Comparison of ENCODE assay signal across 9 mouse cellular contexts in the genomic region with DNA sequence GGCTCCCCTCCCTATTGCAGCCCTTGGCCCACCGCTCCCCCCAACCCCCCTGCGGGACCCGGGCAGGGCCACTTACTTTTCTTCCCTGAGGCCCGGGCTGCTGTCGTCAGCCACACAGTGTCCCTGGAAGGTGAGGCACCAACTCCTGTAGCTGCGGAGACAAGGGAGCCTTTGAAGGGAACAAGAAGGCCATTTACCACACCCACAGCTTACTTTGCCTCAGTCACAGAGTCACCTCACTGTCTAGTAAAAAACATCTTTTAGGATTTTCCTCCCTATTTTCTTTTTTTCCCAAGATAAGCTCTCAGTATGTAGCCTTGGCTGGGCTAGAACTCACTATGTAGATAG. TPM values are rescaled to one million over a fixed set of nuclear protein-coding genes. Genes with fewer than 3 reads are reported as not detected.
DNase-seq lines count a peak whose midpoint lies in the region; ATAC-seq lines count a peak whose summit lies in the region.
"Had no signal": no experiment of that assay in that cellular context is flagged by ENCODE, and none has a peak within 500 bp of the region (broad histone marks: within the 10 kb centered on the region; RNA-seq: fewer than 3 reads in every experiment).

No protein-coding gene starts in this region.

- no peaks in the 10 kb centered on the region for H3K27me3 ChIP-seq in kidney, embryonic 16.5 days (ENCODE audit: insufficient read depth, low read length)
- peaks cover 5% of the 10 kb centered on the region; the same call in 1 of the 2 replicates for H3K27me3 ChIP-seq in hindbrain, embryonic 14.5 days (ENCODE audit: control insufficient read depth, insufficient read depth, low read length)
- H3K27me3 ChIP-seq in midbrain, embryonic 15.5 days (replicated peaks): no peaks in the 10 kb centered on the region

- peak overlapping the region; percentile 92 for H3K9ac ChIP-seq in kidney, embryonic 16.5 days (replicated peaks; ENCODE audit: low read length)
- peak overlapping the region; percentile 93 for H3K9ac ChIP-seq in hindbrain, embryonic 14.5 days
- peak overlapping the region; percentile 82 for H3K9ac ChIP-seq in midbrain, embryonic 15.5 days

- H3K36me3 ChIP-seq in kidney, embryonic 16.5 days (ENCODE audit: insufficient read depth, low read length): no peaks in the 10 kb centered on the region
- no peaks in the 10 kb centered on the region for H3K36me3 ChIP-seq in hindbrain, embryonic 14.5 days (replicated peaks; ENCODE audit: control insufficient read depth, insufficient read depth)
- H3K36me3 ChIP-seq in midbrain, embryonic 15.5 days (replicated peaks): no peaks in the 10 kb centered on the region

- 3% methylated on average over 6 of the region's 6 CpGs for WGBS in kidney, embryonic 16.5 days
- 2% methylated on average over 6 of the region's 6 CpGs for WGBS in hindbrain, embryonic 14.5 days
- WGBS in midbrain, embryonic 15.5 days: 6% methylated on average over 6 of the region's 6 CpGs

- H3K4me1 ChIP-seq in kidney, embryonic 16.5 days (ENCODE audit: insufficient read depth, low read length): peaks cover 21% of the 10 kb centered on the region
- peaks cover 4% of the 10 kb centered on the region for H3K4me1 ChIP-seq in brown adipose tissue, adult 24 weeks (ENCODE audit: control insufficient read depth, insufficient read depth, insufficient read length, low read length)
- peaks cover 10% of the 10 kb centered on the region for H3K4me1 ChIP-seq in hindbrain, embryonic 14.5 days (replicated peaks; ENCODE audit: control insufficient read depth, insufficient read depth, low read length)
- peaks cover 14% of the 10 kb centered on the region; the same call in 1 of the 2 replicates for H3K4me1 ChIP-seq in midbrain, embryonic 15.5 days

- H3K4me2 ChIP-seq in kidney, embryonic 16.5 days (replicated peaks; ENCODE audit: low read depth, low read length): peak overlapping the region; percentile 94
- peak overlapping the region; percentile 97 for H3K4me2 ChIP-seq in hindbrain, embryonic 14.5 days (replicated peaks)
- peak overlapping the region; percentile 80 for H3K4me2 ChIP-seq in midbrain, embryonic 15.5 days

- H3K4me3 ChIP-seq in kidney, embryonic 16.5 days (ENCODE audit: low read length): peak overlapping the region; percentile 65
- peak overlapping the region; percentile 66 for H3K4me3 ChIP-seq in brown adipose tissue, adult 24 weeks (ENCODE audit: insufficient read depth, low read depth, low read length)
- peak overlapping the region; percentile 53 for H3K4me3 ChIP-seq in hindbrain, embryonic 14.5 days (replicated peaks; ENCODE audit: low read length)
- peak overlapping the region; percentile 56 for H3K4me3 ChIP-seq in midbrain, embryonic 15.5 days

- no peak for DNase-seq in kidney, postnatal 25 days
- DNase-seq in hindbrain, embryonic 14.5 days (ENCODE audit: low spot score): peak; percentile 35
- no peak for DNase-seq in frontal cortex, postnatal 14 days (ENCODE audit: low spot score in 2 of 2)
- no peak for DNase-seq in layer of hippocampus, postnatal 36 days

- peak overlapping the region; percentile 97 for H3K27ac ChIP-seq in kidney, embryonic 16.5 days (ENCODE audit: low read length)
- H3K27ac ChIP-seq in brown adipose tissue, adult 24 weeks (replicated peaks; ENCODE audit: low read depth, low read length): peak overlapping the region; percentile 75
- peak overlapping the region; percentile 98 for H3K27ac ChIP-seq in hindbrain, embryonic 14.5 days
- peak overlapping the region; percentile 97 for H3K27ac ChIP-seq in midbrain, embryonic 15.5 days

- H3K9me3 ChIP-seq in kidney, embryonic 16.5 days (ENCODE audit: low read length): no peaks in the 10 kb centered on the region
- no peaks in the 10 kb centered on the region for H3K9me3 ChIP-seq in hindbrain, embryonic 14.5 days (ENCODE audit: control insufficient read depth, low read length)
- H3K9me3 ChIP-seq in midbrain, embryonic 15.5 days: no peaks in the 10 kb centered on the region

- no peak for ATAC-seq in kidney, embryonic 16.5 days (ENCODE audit: low FRiP score, low TSS enrichment)
- no peak for ATAC-seq in hindbrain, embryonic 14.5 days (ENCODE audit: low FRiP score)
- no peak for ATAC-seq in midbrain, embryonic 15.5 days (replicated peaks)
- no peak for ATAC-seq in monocyte, adult 5-6 weeks (replicated peaks; ENCODE audit: insufficient number of reproducible peaks, low FRiP score, low TSS enrichment, poor library complexity, severe bottlenecking)

RNA-seq across cellular contexts. Expression of a gene that starts 11.1 kb away (rescaled TPM):
- polyA plus RNA-seq in kidney, embryonic 16.5 days (2015; fragmentation: Nextera tagmentation; extraction: Ambion mirVana): 11.3 and 11.8 TPM in 2 replicates
- 2.9 and 6.7 TPM in 2 replicates for polyA plus RNA-seq in brown adipose tissue, adult 24 weeks (2012; ENCODE audit: insufficient read depth, insufficient read length, missing spikeins)
- 1.5 TPM in 2 replicates for polyA plus RNA-seq in hindbrain, embryonic 14.5 days (2014; fragmentation: Nextera tagmentation; extraction: Ambion mirVana)
- polyA plus RNA-seq in midbrain, embryonic 15.5 days (2015; fragmentation: Nextera tagmentation; extraction: Ambion mirVana): 1.4 and 2.2 TPM in 2 replicates
- 1 to 10 TPM; 1.4 to 1.7 TPM for total RNA-seq in layer of hippocampus, postnatal 36 days (2021)
- total RNA-seq in monocyte, adult 5-6 weeks (2017): 1.5 to 1.9 TPM in 2 of 3 replicates, not detected in the other

RNA-seq across cellular contexts. Expression of a gene that starts 16.6 kb away (rescaled TPM):
- 0.18 and 0.20 TPM in 2 replicates for polyA plus RNA-seq in kidney, embryonic 16.5 days (2015; fragmentation: Nextera tagmentation; extraction: Ambion mirVana)
- not detected in 2 replicates for polyA plus RNA-seq in brown adipose tissue, adult 24 weeks (2012; ENCODE audit: insufficient read depth, insufficient read length, missing spikeins)
- polyA plus RNA-seq in hindbrain, embryonic 14.5 days (2014; fragmentation: Nextera tagmentation; extraction: Ambion mirVana): not detected in 2 replicates
- 0.17 and 0.21 TPM in 2 replicates for polyA plus RNA-seq in midbrain, embryonic 15.5 days (2015; fragmentation: Nextera tagmentation; extraction: Ambion mirVana)
- total RNA-seq in layer of hippocampus, postnatal 36 days (2021): not detected
- total RNA-seq in monocyte, adult 5-6 weeks (2017): not detected in 3 replicates
- total RNA-seq: adrenal gland, adult 18-20 months had no signal

RNA-seq across cellular contexts. Expression of a gene that starts 28.8 kb away (rescaled TPM):
- 193 and 202 TPM in 2 replicates for polyA plus RNA-seq in kidney, embryonic 16.5 days (2015; fragmentation: Nextera tagmentation; extraction: Ambion mirVana)
- polyA plus RNA-seq in brown adipose tissue, adult 24 weeks (2012; ENCODE audit: insufficient read depth, insufficient read length, missing spikeins): 499 and 545 TPM in 2 replicates
- 429 and 481 TPM in 2 replicates for polyA plus RNA-seq in hindbrain, embryonic 14.5 days (2014; fragmentation: Nextera tagmentation; extraction: Ambion mirVana)
- polyA plus RNA-seq in midbrain, embryonic 15.5 days (2015; fragmentation: Nextera tagmentation; extraction: Ambion mirVana): 845 and 866 TPM in 2 replicates
- 1,000 to 10,000 TPM; 1,259 to 1,347 TPM for total RNA-seq in layer of hippocampus, postnatal 36 days (2021)
- 86.4 to 119 TPM (median 100 TPM) in 3 replicates for total RNA-seq in monocyte, adult 5-6 weeks (2017)

RNA-seq across cellular contexts. Expression of a gene that starts 31.3 kb away (rescaled TPM):
- 32.9 and 36.3 TPM in 2 replicates for polyA plus RNA-seq in kidney, embryonic 16.5 days (2015; fragmentation: Nextera tagmentation; extraction: Ambion mirVana)
- 16.2 and 18.3 TPM in 2 replicates for polyA plus RNA-seq in brown adipose tissue, adult 24 weeks (2012; ENCODE audit: insufficient read depth, insufficient read length, missing spikeins)
- polyA plus RNA-seq in hindbrain, embryonic 14.5 days (2014; fragmentation: Nextera tagmentation; extraction: Ambion mirVana): 23.1 and 24.2 TPM in 2 replicates
- 26.8 and 27.5 TPM in 2 replicates for polyA plus RNA-seq in midbrain, embryonic 15.5 days (2015; fragmentation: Nextera tagmentation; extraction: Ambion mirVana)
- 1 to 10 TPM; 7.9 to 8.0 TPM for total RNA-seq in layer of hippocampus, postnatal 36 days (2021)
- 5.4 to 11.2 TPM (median 6.8 TPM) in 3 replicates for total RNA-seq in monocyte, adult 5-6 weeks (2017)
